Mouse (Mus musculus) testis, adult 2 months (tissue): ENCODE results near the gene Cbs.

Source experiments
- CTCF ChIP-seq: fragments of 200-500 bp; IDR thresholded peaks from 2 replicates; pipeline ENCODE4 v1.5.1; 2012; ENCODE audit warnings: low read depth, mild to moderate bottlenecking, inconsistent platforms, low read length, moderate library complexity; ENCODE audit not compliant: control insufficient read depth, insufficient read depth, insufficient replicate concordance
- POLR2A ChIP-seq: fragments of 200-500 bp; IDR thresholded peaks from 2 replicates; pipeline ENCODE4 v1.6.1; 2012; ENCODE audit warnings: low read depth, mild to moderate bottlenecking, inconsistent platforms, low read length, moderate library complexity; ENCODE audit not compliant: control insufficient read depth

DNA sequence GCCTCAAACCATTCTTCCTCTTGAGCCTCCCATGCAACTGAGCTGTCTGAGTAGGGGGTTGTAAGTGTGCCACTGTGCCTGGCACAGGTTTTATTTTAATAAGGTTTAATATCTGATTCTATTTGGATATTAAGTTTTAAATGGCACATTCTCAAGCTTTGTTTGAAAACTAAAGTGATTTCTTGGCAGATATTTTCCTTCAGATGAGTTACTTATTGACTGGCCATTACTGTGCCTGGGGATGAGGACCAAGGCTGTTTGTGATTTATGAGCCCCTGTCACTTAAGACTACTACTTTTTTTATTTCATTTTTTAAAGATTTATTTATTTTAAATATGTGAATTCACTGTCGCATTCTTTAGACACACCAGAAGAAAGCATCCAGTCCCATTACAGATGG lies 67.3 kb downstream of the Cbs start:
- TF ChIP-seq POLR2A (no peak), CTCF (no peak)
